Mouse (Mus musculus) embryo, embryonic 10 days (tissue): Measurements from ENCODE around the gene Gm20721.
"Not testable (repeated sequence)": the region's sequence is repeated elsewhere in the genome, so short reads cannot be mapped to it uniquely, and the experiment has no call there.

Source experiments
- DNase-seq: peaks from one replicate; pipeline ENCODE4 v3.0.0-alpha.2; 2015; ENCODE audit warnings: low spot score

The Gm20721 gene

DNA sequence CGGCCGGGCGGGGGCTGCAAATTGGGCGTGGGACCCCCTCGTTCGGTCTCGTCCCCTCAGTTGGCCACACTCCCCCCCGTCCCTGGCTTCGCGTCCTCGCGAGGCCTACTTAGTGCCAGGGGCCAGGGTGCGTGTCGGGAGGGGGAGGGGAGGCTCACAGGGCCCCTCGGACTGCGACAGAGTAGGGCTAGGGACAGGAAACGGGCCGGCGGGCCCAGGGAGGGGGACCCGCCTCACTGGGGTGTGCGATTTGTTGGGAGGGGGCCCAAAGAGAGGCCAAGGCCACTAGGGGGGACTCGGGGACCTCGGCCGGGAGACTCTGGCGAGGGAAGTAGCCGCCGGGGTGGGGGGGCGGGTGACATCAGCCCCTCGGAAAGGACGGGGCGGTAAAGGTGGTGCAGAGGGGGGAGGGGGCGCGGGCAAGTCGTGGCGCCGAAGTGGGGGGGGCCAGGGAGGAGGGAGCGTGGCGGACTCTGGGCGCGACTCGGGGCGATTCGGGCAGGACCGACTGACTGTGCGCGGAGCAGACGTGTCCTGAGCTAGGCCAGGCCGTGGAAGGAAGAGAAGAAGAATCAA, 15.8 kb downstream of the Gm20721 start:
- peak; percentile 71 for DNase-seq

DNA sequence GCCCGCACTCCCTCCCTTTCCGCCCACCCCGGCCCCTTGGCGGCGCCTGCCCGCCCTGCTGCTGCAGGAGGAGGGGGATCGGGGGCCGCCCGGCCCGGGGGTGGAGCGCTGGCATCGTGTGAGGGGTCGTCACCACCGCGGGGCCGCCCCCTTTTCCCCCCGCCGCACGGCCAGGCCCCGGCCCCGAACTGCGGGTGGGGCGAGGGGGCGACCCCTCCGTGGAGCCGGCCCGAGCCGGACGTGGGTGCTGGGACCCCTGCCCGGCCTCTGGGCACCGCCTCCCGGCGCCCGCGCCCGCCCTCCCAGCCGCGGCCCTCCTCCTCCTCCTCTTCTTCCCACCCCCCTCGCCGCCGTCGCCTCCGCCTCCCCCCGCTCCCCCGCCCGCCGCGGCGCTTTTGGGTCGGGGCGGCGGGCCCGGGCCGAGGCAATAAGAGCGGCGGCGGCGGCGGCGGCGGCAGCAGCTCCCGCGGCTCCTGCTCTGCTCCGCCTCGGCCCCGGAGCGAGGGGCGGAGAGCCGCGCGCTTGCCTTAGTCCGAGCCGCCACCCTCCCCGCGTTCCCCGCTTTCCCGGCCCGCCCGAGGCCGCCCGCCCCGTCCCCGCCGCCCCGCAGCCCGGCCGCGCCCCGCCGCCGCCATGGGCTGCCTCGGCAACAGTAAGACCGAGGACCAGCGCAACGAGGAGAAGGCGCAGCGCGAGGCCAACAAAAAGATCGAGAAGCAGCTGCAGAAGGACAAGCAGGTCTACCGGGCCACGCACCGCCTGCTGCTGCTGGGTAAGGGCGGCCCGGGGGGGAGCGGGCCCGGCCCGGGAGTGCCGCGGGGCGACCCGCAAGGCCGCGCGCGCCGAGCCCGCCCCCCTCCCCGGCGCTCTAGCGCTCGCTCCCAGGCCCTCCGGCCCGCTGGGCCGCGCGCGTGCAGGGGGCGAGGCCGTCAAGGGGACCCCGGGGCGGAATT, 16.6 kb downstream of the Gm20721 start:
- peak; percentile 79 for DNase-seq

DNA sequence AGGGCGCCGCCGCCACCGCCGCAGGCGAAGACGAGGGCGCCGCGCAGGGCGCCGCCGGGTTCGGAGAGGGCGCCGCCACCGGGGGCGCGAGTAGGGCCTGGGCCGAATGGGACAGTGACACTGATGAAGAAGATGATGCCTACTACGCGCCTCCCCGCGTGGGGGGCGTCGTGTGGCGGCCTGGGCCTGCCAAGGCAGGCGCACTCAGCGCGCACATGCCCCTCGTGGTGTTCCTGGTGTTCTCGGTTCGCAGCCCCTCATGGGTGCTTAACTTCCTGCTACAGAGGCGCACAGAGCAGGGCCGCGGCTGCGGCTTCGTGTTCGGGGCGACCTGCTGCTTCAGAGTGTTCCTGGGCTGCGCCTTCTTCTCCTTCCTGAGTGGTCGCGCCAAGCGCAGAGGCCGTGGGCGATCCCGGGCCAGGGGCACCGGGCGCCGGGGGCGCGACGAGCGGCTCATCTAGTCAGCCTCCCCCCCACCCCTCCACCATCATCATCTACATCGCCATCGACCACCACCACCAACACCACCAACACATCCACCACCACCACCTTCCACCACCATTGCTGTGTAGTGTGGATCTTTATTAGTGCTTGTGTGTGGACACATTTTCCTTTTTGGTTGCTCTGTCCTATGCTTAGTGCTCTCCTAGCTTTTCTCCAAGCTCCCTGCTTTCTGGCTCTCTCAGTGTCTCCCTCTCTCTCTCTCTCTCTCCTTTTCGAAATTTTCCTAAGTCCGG, 17.4 kb downstream of the Gm20721 start:
- DNase-seq = peak; percentile 50

DNA sequence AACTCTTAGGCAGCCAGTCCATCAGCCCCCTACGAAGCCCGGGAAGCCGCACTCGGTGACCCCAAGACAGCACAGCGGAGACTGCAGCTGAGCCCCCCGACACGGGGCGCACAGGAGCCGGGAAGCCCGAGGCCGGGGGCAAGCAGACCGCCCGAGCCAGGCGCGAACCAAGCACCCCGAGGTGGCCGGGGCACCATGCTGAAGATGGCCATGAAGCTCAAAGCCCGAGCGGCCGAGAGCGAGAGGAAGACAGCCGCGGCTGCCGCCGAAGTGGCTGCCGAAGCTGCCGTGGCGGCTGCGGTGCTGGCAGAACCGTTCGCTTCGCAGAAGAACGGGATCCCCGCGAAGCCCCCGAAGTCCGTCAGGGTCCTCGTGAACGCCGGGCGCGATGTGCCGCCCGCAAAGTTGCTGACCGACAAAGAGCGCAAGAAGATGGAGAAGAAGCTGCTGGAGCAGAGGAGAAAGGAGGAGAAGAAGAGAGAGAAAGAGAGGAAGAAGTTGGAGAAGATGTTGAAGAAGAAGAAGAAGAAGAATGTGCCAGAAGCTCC, 18.1 kb downstream of the Gm20721 start:
- DNase-seq = no peak

DNA sequence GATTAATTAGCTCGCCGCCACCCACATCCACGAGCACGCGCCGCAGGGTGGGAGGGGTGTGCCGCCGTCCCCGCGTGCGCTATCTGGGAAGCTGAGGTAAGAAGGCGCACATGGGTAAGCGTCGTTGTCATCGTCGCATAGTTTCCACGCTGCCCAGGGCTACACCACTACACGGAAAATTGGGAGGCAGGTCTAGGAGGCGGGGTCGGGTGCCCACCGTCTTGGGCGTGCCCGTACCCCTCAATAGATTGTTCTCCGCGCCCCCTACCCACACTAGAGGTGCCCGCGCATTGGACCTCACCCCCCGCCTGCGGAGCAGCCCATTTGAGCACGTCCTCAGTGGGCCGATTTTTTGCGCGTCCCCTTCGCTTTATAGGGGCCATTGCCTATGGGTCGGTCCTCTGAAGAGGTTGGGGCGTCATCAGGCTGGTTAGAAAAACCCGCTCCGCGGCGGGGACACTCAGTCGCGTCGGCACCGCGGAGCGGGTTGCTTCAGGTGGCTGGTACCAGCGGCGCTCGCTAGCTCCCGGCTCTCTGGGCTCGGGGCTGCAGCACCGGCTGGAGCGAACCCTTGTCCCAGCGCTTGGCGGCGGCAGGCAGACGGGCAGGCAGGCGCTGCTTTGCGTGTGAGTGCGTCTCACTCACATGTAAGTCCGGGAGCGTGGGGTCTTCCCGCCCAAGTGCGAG, 19.1 kb downstream of the Gm20721 start:
- DNase-seq = peak; percentile 87

DNA sequence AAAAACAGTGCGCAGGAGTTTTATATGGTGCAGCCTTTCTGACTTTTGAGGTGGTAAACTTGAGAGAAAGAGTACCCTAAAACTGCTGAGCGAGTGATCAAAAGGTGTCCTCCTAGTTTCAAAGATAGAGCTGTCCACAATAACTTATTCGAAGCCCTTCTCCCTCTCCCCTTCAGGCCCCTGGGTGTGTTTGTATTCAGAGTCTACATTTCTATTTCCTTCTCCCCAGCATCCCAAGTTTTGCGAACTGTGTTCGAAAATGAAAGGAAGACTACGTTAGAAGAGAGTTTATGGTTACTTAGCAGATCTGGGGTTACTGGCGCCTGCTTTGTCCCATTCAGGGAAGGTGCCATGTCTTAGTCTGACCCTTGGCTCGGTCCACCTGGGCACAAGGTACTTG, 20.0 kb downstream of the Gm20721 start:
- DNase-seq = no peak

DNA sequence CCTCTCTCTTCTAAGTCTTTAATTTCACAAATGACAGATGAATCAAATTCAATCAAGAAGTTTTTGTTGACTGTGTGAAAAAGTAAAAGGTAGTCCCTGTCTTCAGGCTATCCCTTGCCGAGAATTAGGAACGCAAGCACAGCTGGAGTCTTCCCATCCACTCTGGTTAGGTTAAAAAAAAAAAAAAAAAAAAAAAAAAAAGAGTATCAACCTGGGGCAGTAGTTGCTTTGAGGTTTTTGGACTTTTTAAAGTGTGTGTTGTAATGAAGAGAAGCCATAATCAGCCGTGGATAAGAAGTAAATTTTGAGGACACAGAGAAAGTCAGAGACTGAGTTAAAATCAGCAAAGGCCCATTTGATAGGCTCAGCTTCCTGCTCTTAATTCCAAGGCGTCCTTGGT, 20.5 kb downstream of the Gm20721 start:
- DNase-seq = no peak

DNA sequence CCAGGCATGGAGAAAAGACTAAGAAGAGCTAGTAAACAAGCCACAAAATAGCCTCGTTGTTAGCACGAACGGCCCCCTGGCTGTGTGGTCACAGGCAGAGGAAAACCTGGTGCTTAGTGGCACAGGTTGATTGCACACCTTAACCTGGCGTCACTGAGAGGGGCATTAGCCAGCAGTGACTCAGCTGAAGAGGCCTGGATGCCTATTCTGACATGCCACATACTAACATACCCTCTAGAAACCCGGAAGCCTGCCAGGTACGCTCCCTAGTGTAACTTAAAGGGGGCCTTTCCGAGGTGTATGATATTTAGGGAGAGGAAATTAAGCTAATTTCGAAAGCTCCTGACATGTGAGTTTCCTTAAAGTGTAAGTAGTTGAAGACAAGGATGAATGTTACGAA, 29.9 kb downstream of the Gm20721 start:
- DNase-seq = no peak

DNA sequence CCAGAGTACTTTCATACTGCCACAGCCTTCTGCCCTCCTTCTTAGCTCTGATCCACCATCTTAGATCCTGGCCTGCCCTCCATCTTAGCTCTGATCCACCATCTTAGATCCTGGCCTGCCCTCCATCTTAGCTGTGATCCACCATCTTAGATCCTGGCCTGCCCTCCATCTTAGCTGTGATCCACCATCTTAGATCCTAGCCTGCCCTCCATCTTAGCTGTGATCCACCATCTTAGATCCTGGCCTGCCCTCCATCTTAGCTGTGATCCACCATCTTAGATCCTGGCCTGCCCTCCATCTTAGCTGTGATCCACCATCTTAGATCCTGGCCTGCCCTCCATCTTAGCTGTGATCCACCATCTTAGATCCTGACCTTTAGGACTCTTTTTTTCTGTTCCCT, 31.1 kb downstream of the Gm20721 start:
- not testable (repeated sequence) for DNase-seq

DNA sequence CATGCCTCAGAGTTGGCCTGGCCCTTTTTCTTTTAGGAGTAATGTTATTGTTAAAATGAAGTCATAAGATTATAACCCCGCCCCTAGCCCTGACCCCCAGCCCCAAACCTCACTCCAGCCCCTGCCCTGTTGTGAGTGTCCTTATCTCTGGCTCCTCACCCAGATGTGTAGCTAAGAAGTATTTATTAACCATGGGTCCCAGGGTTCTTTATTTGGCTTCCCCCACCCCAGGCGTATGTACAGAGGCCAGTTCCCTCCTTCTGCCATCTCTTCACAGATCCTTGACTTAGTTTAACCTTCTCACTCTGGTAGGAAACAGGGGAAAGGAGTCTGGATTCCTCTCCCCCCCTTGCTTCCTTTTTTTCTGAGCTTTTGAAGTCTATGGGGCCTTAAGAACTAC, 33.9 kb downstream of the Gm20721 start:
- no peak for DNase-seq

DNA sequence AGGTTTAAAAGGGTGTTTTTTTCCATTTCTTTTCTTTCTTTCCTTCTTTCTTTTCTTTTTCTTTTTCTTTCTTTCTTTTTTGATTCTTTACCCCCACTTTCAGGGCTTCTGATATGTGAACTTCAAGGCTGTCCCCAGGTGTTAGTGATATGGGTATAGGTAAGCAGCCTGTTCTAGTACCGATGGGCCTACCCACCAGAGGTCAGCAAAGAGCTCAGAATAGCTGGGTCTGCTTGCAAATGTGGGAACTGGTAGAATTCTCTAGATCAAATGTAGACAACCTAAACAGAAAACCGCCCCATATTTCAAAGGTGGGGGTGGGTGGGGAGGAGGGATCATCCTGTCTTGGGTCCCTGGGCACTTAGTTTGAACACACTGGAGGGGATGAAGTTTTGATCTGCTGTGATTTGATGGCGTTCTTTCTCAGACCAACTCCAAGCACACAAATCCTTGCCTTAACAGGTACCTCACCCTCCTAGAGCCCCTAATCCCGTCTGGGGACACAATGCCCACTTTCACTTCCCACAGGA, 34.3 kb downstream of the Gm20721 start:
- DNase-seq = peak; percentile 84

DNA sequence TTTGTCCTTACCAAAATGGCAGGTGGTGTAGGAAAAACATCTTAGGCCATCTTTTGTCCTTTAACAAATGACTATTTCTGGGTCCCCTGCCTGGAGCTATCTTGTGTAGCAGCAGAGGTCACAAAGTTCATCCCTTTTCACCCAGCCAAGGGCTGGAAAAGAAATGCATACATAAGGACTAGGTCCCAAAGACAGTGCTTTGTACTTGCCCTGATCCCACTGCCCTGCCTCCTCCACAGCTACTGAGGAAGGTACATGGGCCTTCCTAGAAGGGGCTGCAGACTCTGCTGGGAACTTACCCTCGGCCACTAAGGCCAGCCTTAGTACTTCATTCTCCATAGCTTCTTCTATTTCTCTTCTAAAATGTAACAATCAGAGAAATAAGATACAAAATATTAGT, 34.9 kb downstream of the Gm20721 start:
- DNase-seq = no peak

DNA sequence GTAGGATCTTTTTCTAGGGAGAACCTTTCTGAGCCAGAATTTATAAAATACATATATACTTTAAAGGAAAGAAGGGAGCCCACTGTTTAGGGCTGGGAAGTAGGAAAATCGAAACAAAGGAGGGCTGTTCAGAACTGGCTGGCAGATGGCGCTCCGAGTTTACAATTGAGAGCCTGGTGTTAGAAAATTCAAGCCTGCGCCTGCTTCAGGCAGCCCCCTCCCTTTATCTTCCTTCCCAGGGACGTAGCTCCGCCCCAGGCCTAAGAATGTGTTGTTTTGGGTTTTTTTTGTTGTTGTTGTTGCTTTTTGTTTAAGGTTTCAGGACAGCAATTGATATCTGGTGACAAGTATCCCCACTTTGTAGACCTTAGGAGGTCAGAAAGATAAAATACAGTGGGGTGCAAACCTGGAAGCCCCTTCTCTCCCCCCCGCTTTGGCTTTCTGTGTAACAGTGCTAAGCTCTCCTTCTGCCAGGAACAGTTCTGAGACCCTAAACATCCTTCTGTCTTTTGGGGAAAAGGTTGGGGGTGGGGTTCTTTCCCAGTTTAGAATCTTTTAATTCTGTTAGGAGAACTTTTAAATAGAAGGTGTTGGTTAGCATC, 35.5 kb downstream of the Gm20721 start:
- peak; percentile 85 for DNase-seq

DNA sequence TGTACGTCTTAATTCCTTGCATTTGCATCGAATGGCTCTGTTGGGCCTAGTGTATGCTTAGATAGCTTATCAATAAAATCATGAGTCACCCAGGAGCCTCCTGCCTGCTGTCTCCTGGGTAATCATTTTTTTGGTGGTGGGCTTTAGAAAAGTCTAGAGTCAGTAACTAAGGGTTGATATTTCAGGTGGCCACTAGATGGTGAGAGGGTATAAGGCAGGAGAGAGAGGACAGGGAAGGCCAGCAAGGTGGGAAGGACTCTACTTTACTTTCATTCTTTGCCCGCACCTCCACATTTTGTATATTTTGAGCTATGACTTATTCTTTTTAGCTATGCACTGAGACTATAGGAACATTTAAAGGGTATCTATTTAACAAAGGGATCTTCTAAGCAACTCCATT, 38.6 kb downstream of the Gm20721 start:
- DNase-seq = no peak

DNA sequence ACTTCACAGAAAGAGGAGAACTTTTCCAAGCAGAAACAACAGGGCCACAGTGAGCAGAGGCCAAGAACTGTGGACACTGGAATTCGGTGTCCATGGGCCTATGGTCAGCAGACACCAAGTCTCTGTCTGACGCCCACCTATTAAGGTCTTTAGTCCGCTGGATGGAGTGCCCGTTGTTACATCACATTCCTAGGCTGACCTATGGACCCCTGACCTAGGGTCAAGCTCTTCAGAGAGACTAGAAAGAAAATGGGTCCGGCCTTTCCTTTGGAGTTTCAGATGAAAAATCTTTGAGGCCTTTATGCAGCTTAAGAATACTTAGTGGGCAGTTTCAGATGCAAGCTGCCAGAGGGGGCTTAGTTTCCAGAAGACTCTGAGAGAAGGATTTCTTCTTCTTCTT, 40.9 kb downstream of the Gm20721 start:
- DNase-seq = peak; percentile 95

DNA sequence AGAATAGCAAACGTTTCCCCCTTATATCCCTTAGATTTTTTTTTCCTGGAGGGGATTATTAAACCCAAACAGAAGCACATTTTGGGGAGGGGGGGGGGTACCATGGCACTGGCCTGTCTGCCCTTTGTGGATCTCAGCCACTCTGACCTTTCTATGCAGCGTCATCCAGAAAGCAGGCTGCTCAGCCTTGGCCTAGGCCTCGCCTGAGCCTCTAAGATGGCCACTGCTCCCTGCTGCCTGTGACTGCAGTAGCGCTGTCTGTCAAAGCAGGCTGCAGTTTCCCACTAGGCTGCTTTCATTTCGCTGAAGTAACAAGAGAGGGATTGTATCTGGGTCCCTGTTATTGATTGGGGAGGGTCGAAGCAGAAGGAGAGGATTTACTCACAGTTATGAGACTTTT, 44.0 kb downstream of the Gm20721 start:
- DNase-seq = no peak

DNA sequence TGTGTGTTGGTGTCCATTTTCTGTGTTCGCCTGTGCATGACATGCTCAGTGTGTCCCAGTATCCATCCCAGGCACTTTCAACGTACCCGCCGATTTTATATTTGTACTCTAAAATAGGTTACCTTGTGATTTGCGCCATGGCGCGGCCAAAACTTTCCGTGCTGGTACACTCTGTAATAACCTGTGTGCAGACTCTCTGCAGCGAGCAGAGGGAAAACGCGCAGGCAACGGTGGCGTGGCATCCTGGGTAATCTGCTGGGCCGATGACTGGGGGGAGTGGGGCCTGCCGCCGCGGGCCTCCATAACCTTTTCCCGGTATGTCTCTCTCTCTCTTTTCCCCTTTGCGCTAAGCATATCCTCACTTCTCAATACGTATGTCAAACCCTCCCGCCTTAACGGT, 45.8 kb downstream of the Gm20721 start:
- no peak for DNase-seq

DNA sequence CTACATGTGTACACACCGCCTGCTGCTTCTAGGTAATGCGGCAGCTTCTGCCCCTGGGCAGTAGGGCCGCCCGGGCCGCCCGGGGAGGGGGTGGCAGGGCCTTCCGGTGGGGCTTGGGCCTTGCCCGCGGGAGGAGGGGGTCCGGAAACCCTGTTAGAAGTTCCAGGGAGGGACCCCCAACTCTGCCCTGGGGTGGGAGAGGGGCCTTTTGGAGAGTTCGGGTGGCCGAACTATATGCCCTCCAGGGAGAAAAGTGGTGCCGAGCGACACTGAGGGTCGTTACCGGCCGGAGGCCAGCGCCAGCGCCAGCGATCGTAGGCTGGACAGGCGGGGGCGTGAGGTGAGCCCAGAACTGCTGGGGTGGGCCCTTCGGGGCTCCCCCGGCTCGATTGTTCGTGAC, 46.3 kb downstream of the Gm20721 start:
- no peak for DNase-seq

DNA sequence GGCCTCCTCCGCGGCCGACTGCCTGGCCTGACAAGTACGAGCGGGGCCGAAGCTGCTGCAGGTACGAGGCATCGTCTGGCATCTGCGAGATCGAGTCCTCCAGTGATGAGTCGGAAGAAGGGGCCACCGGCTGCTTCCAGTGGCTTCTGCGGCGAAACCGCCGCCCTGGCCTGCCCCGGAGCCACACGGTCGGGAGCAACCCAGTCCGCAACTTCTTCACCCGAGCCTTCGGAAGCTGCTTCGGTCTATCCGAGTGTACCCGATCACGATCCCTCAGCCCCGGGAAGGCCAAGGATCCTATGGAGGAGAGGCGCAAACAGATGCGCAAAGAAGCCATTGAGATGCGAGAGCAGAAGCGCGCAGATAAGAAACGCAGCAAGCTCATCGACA, 46.7 kb downstream of the Gm20721 start:
- no peak for DNase-seq

DNA sequence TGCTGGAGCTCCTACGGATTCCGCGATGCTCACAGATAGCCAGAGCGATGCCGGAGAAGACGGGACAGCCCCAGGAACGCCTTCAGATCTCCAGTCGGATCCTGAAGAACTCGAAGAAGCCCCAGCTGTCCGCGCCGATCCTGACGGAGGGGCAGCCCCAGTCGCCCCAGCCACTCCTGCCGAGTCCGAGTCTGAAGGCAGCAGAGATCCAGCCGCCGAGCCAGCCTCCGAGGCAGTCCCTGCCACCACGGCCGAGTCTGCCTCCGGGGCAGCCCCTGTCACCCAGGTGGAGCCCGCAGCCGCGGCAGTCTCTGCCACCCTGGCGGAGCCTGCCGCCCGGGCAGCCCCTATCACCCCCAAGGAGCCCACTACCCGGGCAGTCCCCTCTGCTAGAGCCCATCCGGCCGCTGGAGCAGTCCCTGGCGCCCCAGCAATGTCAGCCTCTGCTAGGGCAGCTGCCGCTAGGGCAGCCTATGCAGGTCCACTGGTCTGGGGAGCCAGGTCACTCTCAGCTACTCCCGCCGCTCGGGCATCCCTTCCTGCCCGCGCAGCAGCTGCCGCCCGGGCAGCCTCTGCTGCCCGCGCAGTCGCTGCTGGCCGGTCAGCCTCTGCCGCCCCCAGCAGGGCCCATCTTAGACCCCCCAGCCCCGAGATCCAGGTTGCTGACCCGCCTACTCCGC, 47.3 kb downstream of the Gm20721 start:
- DNase-seq = no peak

DNA sequence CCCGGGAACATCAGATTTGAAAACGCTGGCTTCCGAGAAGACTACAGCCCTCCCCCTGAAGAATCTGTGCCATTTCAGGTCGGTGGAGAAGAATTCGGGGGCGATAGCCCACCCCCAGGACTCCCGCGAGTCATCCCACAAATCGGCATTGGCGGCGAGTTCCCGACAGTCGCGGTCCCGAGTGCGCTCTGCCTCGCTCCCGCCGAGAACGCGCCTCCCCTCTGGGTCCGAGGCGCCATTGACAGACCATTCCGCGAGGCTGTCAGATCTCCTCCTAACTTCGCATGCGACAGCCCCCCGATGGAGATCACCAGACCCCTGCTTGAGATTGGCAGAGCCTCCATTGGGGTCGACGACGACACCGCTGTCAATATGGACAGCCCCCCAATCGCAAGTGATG, 48.0 kb downstream of the Gm20721 start:
- no peak for DNase-seq
